Mouse (Mus musculus) hematopoietic stem cell, adult 5-6 weeks (primary cell): ENCODE measurements around the gene Hsd3b7. TPM values are rescaled to one million over a fixed set of nuclear protein-coding genes. Genes with fewer than 3 reads are reported as not detected.
"Not testable (repeated sequence)": the region's sequence is repeated elsewhere in the genome, so short reads cannot be mapped to it uniquely, and the experiment has no call there.

Experiments
- ATAC-seq, 2 experiments: fragments of 125-278 bp in 1 of 2; replicated peaks in 1 of 2; 2 replicates each; pipeline ENCODE4 v1.8.0; 2016 to 2017; ENCODE audit warnings: inconsistent platforms in 2 of 2, mild to moderate bottlenecking in 2 of 2, moderate number of reproducible peaks in 2 of 2, low read depth in 1 of 2, moderate TSS enrichment in 1 of 2; ENCODE audit not compliant: low FRiP score in 2 of 2, poor library complexity in 2 of 2, severe bottlenecking in 2 of 2, insufficient read depth in 1 of 2, low TSS enrichment in 1 of 2
- total RNA-seq: library from RNA; stranded (forward); fragments of 172-1452, 232-1000 nt; gene quantifications from 2 replicates; pipeline ENCODE4 v1.2.3, GENCODE M21; 2017

The Hsd3b7 gene
- total RNA-seq, 1 experiment from 2014 or later, result 30.2 TPM

DNA sequence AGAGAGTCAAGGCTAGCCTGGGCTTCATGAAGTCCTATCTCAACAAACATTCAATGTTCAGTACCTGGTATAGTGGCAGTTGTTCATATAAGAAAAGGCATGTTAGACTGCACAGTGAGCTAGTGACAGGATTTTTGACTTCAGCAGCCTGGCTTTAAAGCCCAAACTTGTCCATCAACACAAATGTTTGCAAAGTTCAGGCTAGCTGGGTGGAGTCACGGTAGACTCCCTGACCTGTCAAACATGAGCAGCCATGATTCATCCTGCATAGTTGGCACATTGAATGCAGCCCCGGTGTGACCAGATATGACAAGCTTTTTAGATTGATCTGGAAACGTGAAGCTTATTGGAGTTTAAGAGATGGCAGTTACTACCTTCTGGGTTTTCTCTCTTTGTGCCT lies 28.3 kb upstream of the Hsd3b7 start:
- ATAC-seq, result no peak

GRCm38 (mm10) chr7:127772557-127772956 lies 27.8 kb upstream of the Hsd3b7 start:
- no peak for ATAC-seq

DNA sequence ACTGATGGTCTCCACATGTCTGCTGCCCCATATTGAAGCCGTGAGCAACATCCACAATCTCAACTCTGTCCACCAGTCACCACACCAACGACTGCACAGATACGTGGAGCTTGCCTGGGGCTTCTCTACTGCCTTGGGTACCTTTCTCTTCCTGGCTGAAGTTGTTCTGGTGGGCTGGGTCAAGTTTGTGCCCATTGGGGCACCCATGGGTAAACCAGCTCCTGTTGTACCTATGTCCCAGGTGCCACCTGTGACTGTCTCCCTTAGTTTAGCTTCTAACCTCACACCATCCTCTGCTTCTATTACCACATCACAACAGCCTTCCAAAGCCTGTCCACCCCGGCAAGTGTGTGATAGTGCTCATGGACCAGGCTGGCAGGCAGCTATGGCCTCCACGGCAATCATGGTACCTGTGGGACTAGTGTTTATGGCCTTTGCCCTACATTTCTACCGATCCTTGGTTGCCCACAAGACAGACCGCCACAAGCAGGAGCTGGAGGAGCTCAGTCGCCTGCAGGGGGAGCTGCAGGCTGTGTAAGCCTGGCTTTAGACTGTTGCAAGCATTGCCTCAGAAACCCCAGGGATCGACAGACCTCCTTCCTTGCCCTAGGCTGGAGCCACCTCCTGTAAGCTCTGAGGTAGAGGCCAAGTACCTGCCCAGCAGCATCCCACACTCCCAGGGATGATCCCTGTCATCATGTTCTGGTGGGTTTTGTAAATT lies 26.6 kb upstream of the Hsd3b7 start:
- peak; percentile 35 to 42; a peak in 3 of 4 replicates for ATAC-seq

GRCm38 (mm10) chr7:127775837-127776236 lies 24.6 kb upstream of the Hsd3b7 start:
- not testable (repeated sequence) for ATAC-seq

- ATAC-seq, result peak; percentile 61 to 63
Measured at GRCm38 (mm10) chr7:127776426-127776825, 24.0 kb upstream of the Hsd3b7 start, which contains the start of gene Setd1a. Gene Setd1a (plus strand): TSS chr7:127776670.

DNA sequence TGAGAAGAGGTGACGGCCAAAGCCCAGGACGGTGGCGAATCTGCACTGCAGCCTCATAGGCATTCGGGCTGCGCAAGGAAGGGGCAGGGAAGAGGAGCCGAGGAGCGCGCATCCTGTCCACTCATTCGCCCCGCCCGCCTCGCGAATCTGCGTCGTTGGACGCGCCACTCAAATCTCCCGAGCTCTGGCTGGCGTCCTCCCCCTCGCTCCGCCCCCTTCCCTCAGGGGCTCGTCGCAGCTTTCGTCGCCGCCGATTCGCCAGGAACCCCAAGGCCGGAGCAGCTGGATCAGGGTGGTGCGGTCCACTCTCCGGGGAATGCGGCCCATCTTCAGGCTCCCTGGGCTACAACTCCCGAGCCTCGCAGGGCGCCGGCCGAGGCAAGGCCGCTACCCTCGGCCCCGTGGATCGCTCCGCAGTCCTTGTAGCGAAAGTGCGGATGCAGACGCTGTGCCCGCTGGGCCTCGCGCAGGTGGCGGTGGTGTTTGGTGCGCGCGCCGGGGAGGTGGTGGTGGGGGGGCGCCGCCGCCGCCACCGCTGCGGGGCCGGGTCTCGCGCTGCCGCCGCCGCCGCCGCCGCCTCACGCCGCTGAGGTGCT lies 23.4 kb upstream of the Hsd3b7 start:
- peak; percentile 90 to 91 for ATAC-seq

DNA sequence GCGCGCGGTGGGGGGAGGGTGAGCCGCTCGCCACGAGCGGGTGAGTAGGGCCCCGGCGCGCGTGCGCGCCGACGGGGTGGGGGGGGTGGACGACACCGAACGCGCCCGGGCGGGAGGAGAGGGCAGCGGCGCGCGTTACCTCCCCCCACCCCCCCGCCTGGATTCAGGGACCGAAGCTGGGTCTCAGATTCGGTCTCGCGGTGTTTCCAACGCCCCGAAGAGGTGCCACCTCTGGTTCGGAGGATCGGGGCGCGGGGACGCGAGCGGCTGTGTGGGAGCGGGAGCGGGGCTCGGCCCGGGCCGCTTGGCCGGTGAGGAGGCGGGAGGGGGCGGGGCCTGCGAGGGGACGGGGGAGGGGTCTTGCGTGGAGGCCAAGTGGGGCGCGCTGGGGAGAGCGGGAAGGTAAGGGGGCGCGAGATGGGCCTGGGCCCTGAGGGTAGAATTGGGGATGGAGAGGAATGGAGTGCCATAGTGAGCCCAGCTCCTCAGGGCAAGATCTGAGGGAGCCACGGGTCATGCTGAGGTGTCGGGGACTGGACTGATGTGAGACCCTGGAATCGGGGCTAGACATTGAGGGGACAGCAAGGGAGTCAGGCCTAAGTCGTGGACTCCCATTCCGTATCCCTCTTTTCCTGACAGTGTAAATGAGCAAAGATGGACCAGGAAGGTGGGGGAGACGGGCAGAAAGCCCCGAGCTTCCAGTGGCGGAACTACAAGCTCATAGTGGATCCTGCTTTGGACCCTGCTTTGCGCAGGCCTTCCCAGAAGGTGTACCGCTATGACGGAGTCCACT lies 22.7 kb upstream of the Hsd3b7 start:
- no peak; a peak in 1 of 4 replicates for ATAC-seq

- no peak for ATAC-seq
Measured at GRCm38 (mm10) chr7:127778350-127778749, 22.1 kb upstream of the Hsd3b7 start.

DNA sequence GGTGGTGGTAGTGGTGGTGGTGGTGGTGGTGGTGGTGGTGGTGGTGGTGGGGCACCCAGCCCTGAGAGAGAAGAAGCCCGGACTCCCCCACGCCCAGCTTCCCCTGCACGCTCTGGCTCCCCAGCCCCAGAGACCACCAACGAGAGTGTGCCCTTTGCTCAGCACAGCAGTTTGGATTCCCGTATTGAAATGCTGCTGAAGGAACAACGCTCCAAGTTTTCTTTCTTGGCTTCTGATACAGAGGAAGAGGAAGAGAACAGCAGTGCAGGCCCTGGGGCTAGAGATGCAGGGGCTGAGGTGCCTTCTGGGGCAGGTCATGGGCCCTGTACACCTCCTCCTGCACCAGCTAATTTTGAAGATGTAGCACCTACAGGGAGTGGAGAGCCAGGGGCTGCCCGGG lies 15.1 kb upstream of the Hsd3b7 start, which contains the start of gene Gm49388:
Gm49388 (plus strand) TSS at position 301 of the 400 bp plus-strand sequence.
- ATAC-seq, result no peak

- ATAC-seq, result no peak
Measured at GRCm38 (mm10) chr7:127797076-127797845, 3.1 kb upstream of the Hsd3b7 start.

DNA sequence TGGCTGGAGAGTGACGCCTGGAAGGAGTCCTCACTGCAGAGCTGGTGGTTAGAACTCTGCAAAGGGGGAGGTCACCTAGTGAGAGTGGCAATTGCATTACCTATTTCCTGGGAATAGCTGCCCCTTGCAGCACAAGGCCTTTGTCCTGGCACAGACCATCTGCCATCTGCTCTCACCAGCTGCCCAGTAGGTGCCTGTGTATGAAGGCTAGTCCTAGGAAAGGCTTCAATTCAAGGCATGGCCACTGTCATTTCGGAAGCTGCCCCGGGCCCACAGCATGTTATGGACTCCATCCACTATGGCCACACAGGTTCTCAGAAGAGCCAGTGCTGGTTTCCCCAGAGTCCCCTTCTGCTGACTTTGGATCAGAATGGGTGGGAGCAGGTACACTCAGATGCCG lies 1.8 kb upstream of the Hsd3b7 start:
- ATAC-seq, result no peak

DNA sequence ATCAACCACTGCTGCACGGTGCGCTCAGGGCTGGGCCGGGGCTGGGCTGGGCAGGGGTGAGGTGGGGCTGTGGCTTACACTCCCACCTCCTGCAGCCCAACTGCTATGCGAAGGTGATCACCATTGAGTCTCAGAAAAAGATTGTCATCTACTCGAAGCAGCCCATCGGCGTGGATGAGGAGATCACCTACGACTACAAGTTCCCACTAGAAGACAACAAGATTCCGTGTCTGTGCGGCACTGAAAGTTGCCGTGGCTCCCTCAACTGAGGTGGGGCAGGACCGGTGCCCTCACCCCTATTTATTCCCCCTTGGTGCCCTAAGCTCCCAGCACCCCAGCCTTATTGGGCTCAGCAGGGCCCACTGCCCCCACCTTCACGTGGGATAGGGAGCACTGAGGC lies 1.2 kb upstream of the Hsd3b7 start:
- no peak for ATAC-seq

DNA sequence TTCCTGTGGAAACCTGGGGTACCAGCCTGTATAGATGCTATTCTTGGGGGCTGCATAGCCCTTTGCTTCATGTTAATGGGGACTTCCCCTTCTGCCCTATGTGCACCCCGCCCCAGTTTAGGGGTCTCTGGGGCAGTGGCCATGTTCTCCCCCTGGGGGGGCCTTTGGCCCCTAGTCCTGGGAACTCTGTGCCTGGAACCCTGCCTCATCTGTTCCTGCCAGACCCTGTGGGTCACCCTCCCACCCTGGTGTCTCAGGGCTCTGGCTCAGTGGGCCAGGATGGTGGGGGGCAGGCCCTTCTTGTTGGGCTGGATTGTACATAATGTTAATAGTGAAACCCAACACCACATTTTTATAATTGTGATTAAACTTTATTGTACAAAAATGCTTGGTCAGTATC lies 666 bp upstream of the Hsd3b7 start:
- no peak for ATAC-seq

GRCm38 (mm10) chr7:127801010-127801621 lies 712 bp downstream of the Hsd3b7 start:
- no peak for ATAC-seq

- no peak for ATAC-seq
Measured at GRCm38 (mm10) chr7:127802313-127802712, 1.9 kb downstream of the Hsd3b7 start.

GRCm38 (mm10) chr7:127808821-127809220 lies 8.4 kb downstream of the Hsd3b7 start:
- ATAC-seq, result no peak

- no peak for ATAC-seq
Measured at GRCm38 (mm10) chr7:127809846-127810245, 9.4 kb downstream of the Hsd3b7 start.
